Mouse (Mus musculus) neural tube, embryonic 13.5 days (tissue): ENCODE results near the gene Ino80b. TPM values are rescaled to one million over a fixed set of nuclear protein-coding genes. Genes with fewer than 3 reads are reported as not detected.

Experiments
- ATAC-seq: fragments of 200-750 bp; cut with Nextera tagmentation; 2 replicates; pipeline ENCODE4 v1.8.0; 2017; ENCODE audit warnings: low read depth, mild to moderate bottlenecking, moderate TSS enrichment, moderate library complexity
- H3K27ac ChIP-seq: fragments of 300-500 bp; sonication (generic); replicated peaks from 2 replicates; pipeline ENCODE4 v1.5.1; 2015; ENCODE audit warnings: moderate library complexity, mild to moderate bottlenecking, inconsistent platforms
- H3K27me3 ChIP-seq: fragments of 300-500 bp; sonication (generic); 2 replicates; pipeline ENCODE4 v1.6.1; 2015; ENCODE audit warnings: mild to moderate bottlenecking, inconsistent platforms
- H3K36me3 ChIP-seq: fragments of 300-500 bp; sonication (generic); 2 replicates; pipeline ENCODE4 v1.6.1; 2015; ENCODE audit warnings: mild to moderate bottlenecking, inconsistent platforms
- H3K4me1 ChIP-seq: fragments of 300-500 bp; sonication (generic); replicated peaks from 2 replicates; pipeline ENCODE4 v1.6.1; 2015; ENCODE audit warnings: inconsistent platforms
- H3K4me2 ChIP-seq: fragments of 300-500 bp; sonication (generic); 2 replicates; pipeline ENCODE4 v1.6.1; 2015; ENCODE audit warnings: inconsistent platforms, mild to moderate bottlenecking, moderate library complexity
- H3K4me3 ChIP-seq: fragments of 300-500 bp; sonication (generic); 2 replicates; pipeline ENCODE4 v1.5.1; 2015; ENCODE audit warnings: mild to moderate bottlenecking, inconsistent platforms
- H3K9ac ChIP-seq: fragments of 300-500 bp; sonication (generic); 2 replicates; pipeline ENCODE4 v1.6.1; 2015; ENCODE audit warnings: moderate library complexity, mild to moderate bottlenecking, inconsistent platforms
- H3K9me3 ChIP-seq: fragments of 300-500 bp; sonication (generic); 2 replicates; pipeline ENCODE4 v1.6.1; 2016; ENCODE audit warnings: inconsistent platforms
- WGBS: fragments of 180-500 bp; shearing (Covaris S2); methylation state at CpG from one replicate; pipeline ENCODE4 v1.1.7; 2015; 5-methylcytosine and 5-hydroxymethylcytosine counted together
- polyA plus RNA-seq: library from polyadenylated mRNA; unstranded; fragments of >200 nt; fragmentation: Nextera tagmentation; extraction: Ambion mirVana; gene quantifications from 2 replicates; pipeline ENCODE4 v1.2.1, GENCODE M21; 2015

The Ino80b gene
- polyA plus RNA-seq, 1 experiment from 2014 or later, result 13.0 TPM

DNA sequence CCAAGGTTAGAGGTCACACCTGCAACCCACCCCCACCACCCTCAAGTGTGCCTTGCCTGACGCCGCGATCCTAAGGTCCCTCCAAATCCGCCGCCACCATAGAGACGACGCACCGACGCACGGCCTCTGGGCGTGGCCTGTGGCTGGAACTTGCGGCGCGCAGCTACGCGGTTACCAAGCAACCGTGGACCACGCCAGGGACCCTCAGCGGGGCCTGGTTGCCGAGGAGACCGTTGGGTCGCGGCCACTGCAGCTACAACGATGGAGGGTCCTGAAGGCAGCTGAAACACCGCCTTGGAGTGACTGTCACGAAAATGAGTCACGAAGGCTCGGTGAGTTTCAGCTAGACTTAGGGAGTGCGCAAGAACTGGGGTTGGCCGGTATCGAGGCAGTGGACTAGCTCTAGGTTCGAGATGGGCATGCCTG lies 31.0 kb upstream of the Ino80b start, which contains the start of the genes Wdr54 and 1700003E16Rik:
Gene Wdr54, minus strand, starts transcription at position 139 of the 426 bp plus-strand sequence.
Gene 1700003E16Rik, plus strand, starts transcription at position 146 of the 426 bp plus-strand sequence.
- Histone ChIP-seq H3K9me3 (no peaks in the 10 kb centered on the region), H3K4me3 (peak within 1 kb of the TSS; percentile 53), H3K9ac (peak within 1 kb of the TSS; percentile 76), H3K4me2 (peak within 1 kb of the TSS; percentile 86), H3K36me3 (peaks cover 20% of the 10 kb centered on the region), H3K4me1 (peaks cover 32% of the 10 kb centered on the region), H3K27ac (peak within 1 kb of the TSS; percentile 52; the same call in 1 of the 2 replicates), H3K27me3 (peaks cover 15% of the 10 kb centered on the region)
- whole genome bisulfite sequencing, result under 1% methylated on average over 32 of the region's 32 CpGs
- ATAC-seq, result peak; percentile 88

DNA sequence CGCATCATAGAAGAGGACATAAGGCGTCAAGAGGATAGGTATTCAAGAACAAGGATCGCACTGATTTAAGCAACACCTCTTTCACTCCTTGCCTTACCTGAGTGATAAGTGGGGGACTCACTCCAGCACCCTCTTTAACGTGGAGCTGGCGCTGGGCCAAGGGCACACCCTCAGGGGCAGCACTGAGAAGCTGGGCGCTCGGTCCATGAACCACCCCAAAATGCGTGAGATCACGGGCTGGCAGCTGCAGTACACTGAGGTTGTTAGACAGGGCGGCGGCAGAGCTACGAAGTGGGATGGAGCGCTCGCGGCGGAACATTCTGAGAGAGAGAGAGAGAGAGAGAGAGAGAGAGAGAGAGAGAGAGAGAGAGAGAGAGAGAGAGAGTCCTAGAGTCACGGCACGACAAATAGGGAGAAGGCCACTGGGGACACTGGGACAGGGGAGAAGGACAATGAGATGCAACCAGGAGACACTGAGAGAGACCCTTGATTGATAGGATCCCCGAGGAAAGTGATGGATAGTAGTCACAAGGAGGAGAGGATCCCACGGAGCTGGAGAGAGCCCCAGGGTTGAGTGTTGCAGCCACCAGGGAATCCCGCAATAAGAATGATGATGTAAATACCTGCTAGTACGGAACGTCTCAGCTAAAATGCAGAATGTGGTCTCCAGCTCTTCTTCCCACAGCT lies 30.5 kb upstream of the Ino80b start:
- peak overlapping the region; percentile 76 for H3K9ac ChIP-seq
- peak; percentile 58 for ATAC-seq
- H3K4me2 ChIP-seq, result peak overlapping the region; percentile 86
- peaks cover 21% of the 10 kb centered on the region for H3K36me3 ChIP-seq
- H3K9me3 ChIP-seq, result no peaks in the 10 kb centered on the region
- peaks cover 34% of the 10 kb centered on the region for H3K4me1 ChIP-seq
- peak overlapping the region; percentile 53 for H3K4me3 ChIP-seq
- H3K27me3 ChIP-seq, result peaks cover 9% of the 10 kb centered on the region
- H3K27ac ChIP-seq, result peak overlapping the region; percentile 52; the same call in 1 of the 2 replicates
- WGBS, result 8% methylated on average over 23 of the region's 23 CpGs

DNA sequence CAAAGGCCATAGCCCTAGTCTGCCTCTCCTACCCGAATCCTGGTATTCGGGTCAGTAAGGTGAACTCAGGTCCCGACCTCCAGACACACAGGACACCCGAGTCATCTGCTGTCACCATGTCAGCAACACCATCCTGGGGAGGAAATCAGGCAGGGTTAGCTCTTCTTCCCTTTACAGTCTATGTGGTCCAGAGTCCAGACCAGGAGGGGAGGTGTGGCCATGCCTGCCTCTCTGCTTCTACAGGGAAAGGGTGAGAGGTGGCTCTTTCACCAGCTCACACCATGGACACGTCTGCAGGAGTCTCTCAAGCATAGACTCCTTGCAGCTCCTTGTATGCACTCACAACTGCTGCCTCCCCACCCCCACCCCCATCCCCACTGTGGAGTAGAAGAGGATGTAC lies 28.3 kb upstream of the Ino80b start:
- Histone ChIP-seq H3K9me3 (no peaks in the 10 kb centered on the region), H3K9ac (no peak overlapping the region), H3K27ac (no peak overlapping the region), H3K36me3 (peaks cover 41% of the 10 kb centered on the region), H3K27me3 (no peaks in the 10 kb centered on the region), H3K4me1 (peaks cover 34% of the 10 kb centered on the region), H3K4me2 (no peak overlapping the region), H3K4me3 (no peak overlapping the region)
- no peak for ATAC-seq
- WGBS, result 82% methylated on average over 5 of the region's 5 CpGs

DNA sequence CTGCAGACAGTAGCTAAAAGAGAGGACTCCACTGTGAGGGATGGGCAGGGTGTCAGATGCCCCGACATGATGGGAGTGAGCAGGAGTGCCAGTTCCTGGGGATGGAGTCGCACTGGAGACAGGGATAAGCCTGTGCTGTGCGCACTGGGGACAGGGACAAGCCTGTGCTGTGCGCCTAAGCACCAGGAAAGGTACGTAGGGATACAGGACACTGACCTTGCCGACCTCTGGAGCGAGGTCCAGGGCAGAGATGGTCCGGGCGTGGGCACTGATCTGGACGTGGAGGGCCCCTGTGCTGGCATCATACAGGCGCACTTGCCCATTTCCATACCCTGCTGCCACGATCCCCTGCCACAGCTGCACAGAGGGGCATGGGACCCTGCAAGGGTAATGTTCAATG lies 27.8 kb upstream of the Ino80b start:
- H3K36me3 ChIP-seq, result peaks cover 44% of the 10 kb centered on the region
- no peak overlapping the region for H3K4me3 ChIP-seq
- no peaks in the 10 kb centered on the region for H3K27me3 ChIP-seq
- H3K4me2 ChIP-seq, result no peak overlapping the region
- H3K4me1 ChIP-seq, result peaks cover 34% of the 10 kb centered on the region
- no peaks in the 10 kb centered on the region for H3K9me3 ChIP-seq
- WGBS, result 85% methylated on average over 12 of the region's 12 CpGs
- H3K27ac ChIP-seq, result no peak overlapping the region
- ATAC-seq, result no peak
- H3K9ac ChIP-seq, result no peak overlapping the region

DNA sequence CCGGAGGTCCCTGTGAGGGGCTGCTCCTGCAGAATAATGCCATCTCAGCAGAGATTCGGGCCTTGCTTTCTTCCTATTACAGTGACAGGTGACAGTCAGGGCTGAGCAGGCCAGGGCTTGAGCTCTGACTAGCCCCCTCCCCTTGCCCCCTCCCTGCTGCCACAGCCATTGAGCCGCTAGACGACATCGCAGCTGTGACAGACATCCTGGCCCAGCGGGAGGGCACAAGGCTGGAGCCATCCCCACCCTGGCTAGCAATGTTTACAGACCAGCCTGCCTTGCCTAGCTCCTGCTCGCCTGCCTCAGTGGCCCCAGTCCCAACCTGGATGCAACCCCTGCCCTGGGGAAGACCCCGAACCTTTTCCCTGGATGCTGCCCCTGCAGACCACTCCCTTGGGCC lies 26.5 kb upstream of the Ino80b start:
- no peaks in the 10 kb centered on the region for H3K27me3 ChIP-seq
- H3K4me1 ChIP-seq, result peaks cover 32% of the 10 kb centered on the region
- ATAC-seq, result no peak
- no peaks in the 10 kb centered on the region for H3K9me3 ChIP-seq
- H3K9ac ChIP-seq, result peak overlapping the region; percentile 41; the same call in 1 of the 2 replicates
- peaks cover 53% of the 10 kb centered on the region for H3K36me3 ChIP-seq
- no peak overlapping the region for H3K27ac ChIP-seq
- no peak overlapping the region for H3K4me2 ChIP-seq
- no peak overlapping the region for H3K4me3 ChIP-seq
- 34% methylated on average over 8 of the region's 8 CpGs for WGBS

DNA sequence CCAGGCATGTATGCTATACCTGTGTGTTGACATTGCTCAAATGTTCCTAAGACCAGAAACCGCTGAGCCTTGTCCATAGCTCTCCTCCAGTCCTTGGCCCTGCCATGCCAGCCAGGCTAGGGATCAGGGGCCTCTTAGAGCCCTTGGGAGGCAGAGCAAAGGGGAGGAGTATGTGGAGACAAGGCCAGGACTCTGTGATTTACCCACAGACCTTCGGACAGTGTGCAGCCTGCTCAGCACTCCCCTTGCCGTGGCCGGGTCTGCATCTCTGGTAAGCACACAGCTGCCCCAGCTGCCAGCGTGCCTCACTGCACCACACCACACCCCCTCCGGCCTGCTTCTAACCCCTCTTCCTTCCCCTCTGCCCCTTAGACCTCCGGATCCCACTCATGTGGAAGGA lies 22.0 kb upstream of the Ino80b start:
- Histone ChIP-seq H3K9ac (no peak overlapping the region), H3K4me1 (peaks cover 20% of the 10 kb centered on the region), H3K4me2 (no peak overlapping the region), H3K4me3 (no peak overlapping the region), H3K27ac (no peak overlapping the region), H3K36me3 (peaks cover 40% of the 10 kb centered on the region), H3K9me3 (no peaks in the 10 kb centered on the region), H3K27me3 (no peaks in the 10 kb centered on the region)
- no peak for ATAC-seq
- 60% methylated on average over 7 of the region's 7 CpGs for WGBS

DNA sequence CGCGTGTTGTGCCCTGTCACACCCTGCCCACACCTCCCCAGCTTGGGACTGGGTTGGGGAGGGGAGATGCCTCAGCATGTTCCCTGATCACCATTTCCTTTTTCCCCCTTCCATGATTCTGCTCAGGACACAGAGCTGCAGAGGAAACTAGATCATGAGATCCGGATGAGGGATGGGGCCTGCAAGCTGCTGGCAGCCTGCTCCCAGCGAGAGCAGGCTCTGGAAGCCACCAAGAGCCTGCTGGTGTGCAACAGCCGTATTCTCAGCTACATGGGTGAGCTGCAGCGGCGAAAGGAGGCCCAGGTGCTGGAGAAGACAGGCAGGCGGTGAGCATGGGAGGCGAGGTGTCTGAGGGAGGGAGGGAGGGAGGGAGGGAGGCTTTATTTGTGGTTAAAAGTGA lies 20.6 kb upstream of the Ino80b start:
- Histone ChIP-seq H3K9me3 (no peaks in the 10 kb centered on the region), H3K36me3 (peaks cover 33% of the 10 kb centered on the region), H3K4me2 (no peak overlapping the region), H3K9ac (no peak overlapping the region), H3K27ac (no peak overlapping the region), H3K4me3 (no peak overlapping the region), H3K27me3 (no peaks in the 10 kb centered on the region), H3K4me1 (peaks cover 19% of the 10 kb centered on the region)
- WGBS, result 72% methylated on average over 9 of the region's 9 CpGs
- no peak for ATAC-seq

DNA sequence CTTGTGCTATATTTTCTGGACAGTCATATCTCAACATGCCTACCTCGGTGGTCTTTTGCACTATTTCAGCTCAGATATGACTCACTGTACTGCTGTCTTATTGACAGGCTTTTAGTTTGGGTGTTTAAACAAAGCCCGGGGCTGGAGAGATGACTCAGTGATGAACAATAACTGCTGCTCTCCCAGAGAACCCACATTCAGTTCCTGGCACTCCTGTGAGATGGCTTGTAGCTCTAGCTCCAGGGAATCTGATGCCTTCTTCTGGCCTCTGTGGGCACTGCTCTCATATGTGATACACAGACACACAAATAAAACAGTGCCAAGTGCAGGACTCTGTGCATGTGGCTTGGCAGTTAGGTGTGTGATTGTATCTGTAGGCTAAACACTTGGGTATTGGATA lies 20.0 kb upstream of the Ino80b start:
- WGBS, result 90% methylated on average over 2 of the region's 2 CpGs
- Histone ChIP-seq H3K4me3 (no peak overlapping the region), H3K9me3 (no peaks in the 10 kb centered on the region), H3K9ac (no peak overlapping the region), H3K27me3 (no peaks in the 10 kb centered on the region), H3K4me1 (peaks cover 19% of the 10 kb centered on the region), H3K4me2 (no peak overlapping the region), H3K27ac (no peak overlapping the region), H3K36me3 (peaks cover 28% of the 10 kb centered on the region)
- ATAC-seq, result no peak

DNA sequence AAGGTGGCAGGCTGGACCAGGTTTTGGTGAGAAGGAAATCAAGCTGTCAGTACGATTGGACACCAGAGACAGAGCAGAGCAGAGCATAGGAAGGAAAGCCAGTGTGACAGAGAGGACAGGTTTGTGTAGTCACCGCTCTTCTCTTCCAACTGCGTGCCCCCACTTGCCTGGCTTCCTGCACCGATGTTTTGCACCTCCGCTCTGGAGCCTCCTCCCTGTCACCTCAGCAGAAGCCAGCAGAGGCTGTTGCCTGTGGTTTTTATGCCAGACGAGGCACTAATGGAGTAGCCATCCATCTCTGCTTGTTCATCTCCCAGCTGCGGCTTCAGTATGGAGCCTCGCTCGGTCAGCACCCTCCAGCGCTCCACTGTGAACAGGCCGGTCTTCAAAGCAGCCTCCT lies 17.7 kb upstream of the Ino80b start:
- H3K27me3 ChIP-seq, result no peaks in the 10 kb centered on the region
- H3K9me3 ChIP-seq, result no peaks in the 10 kb centered on the region
- peaks cover 42% of the 10 kb centered on the region for H3K4me1 ChIP-seq
- H3K4me2 ChIP-seq, result peak overlapping the region; percentile 70
- H3K36me3 ChIP-seq, result peaks cover 8% of the 10 kb centered on the region; the same call in 1 of the 2 replicates
- ATAC-seq, result peak; percentile 19; the same call in 1 of the 2 replicates
- H3K4me3 ChIP-seq, result no peak overlapping the region
- H3K9ac ChIP-seq, result peak overlapping the region; percentile 69; the same call in 1 of the 2 replicates
- 47% methylated on average over 11 of the region's 11 CpGs for WGBS
- peak overlapping the region; percentile 55 for H3K27ac ChIP-seq

DNA sequence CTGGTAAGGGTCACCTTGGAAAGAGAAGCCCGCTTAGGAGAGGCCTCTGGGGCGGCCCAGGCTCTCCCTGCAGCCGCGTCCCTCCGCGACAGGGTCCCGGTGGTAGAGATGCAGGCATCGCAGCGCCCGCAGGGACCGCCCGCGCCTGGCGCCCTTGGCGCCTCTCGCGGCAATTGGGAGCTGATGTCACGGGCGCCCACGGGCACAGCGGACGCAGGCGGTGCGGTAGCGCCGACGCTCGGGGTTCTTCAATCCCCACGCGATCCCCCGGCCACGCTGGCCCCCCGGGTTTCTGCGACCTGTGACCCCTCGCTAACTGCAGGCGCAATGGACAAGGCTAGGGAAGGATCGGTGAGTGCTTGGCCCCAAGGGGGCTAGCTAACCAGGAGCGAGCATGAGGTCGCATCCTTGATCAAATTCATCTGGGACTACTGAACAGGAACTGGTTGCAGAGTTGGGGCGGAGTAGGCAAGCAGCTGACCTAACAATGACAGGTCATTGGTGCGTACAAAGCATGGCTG lies 17.0 kb upstream of the Ino80b start:
- no peak for ATAC-seq
- no peaks in the 10 kb centered on the region for H3K27me3 ChIP-seq
- peak overlapping the region; percentile 70 for H3K4me2 ChIP-seq
- 5% methylated on average over 41 of the region's 41 CpGs for WGBS
- H3K4me3 ChIP-seq, result peak overlapping the region; percentile 35
- peak overlapping the region; percentile 69 for H3K9ac ChIP-seq
- H3K9me3 ChIP-seq, result no peaks in the 10 kb centered on the region
- peak overlapping the region; percentile 55 for H3K27ac ChIP-seq
- H3K36me3 ChIP-seq, result peaks cover 2% of the 10 kb centered on the region; the same call in 1 of the 2 replicates
- H3K4me1 ChIP-seq, result peaks cover 48% of the 10 kb centered on the region

DNA sequence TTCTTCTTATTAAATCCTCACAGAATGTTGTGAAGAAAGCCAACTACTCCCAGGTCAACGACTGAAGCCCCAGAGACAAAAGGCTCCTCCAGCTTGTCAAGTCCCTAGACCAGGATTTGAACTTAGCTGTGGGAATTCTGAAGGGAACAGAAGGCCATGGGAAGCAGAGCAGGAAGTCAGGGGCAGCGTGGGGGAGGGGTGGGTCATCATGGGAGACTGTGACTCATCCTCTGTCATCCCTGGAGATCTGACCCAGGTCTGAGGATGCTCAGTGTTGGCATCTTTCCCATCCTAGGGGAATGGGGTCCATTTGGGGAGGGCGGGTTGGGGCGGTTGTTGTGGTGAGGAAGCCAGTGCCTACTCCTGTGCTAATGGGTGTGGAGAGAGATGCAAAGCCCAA lies 16.4 kb upstream of the Ino80b start:
- H3K9me3 ChIP-seq, result no peaks in the 10 kb centered on the region
- H3K27me3 ChIP-seq, result no peaks in the 10 kb centered on the region
- peak overlapping the region; percentile 69 for H3K9ac ChIP-seq
- peak overlapping the region; percentile 55; the same call in 1 of the 2 replicates for H3K27ac ChIP-seq
- no peaks in the 10 kb centered on the region; the same call in 1 of the 2 replicates for H3K36me3 ChIP-seq
- peaks cover 54% of the 10 kb centered on the region for H3K4me1 ChIP-seq
- H3K4me3 ChIP-seq, result peak overlapping the region; percentile 35
- peak overlapping the region; percentile 70 for H3K4me2 ChIP-seq
- 42% methylated on average over 4 of the region's 4 CpGs for WGBS
- ATAC-seq, result no peak

DNA sequence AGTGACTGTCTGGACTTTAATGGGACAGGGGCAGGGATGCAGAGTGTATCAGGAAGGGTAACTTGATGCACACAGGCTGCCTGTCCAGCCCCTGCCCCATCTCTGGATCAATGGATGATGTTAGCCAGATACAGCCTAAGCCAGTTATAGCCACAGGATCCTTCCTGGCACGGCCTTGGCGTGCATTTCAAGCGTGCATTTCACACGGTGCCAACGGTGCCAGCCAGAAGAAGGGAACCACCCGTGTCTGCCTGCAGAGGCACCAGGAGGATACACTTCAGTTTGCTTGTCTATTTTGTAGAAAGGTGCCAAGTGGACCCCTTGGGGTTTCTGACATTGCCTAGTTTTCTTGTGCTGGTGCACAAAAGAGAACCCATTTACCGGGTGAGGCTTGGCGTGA lies 14.8 kb upstream of the Ino80b start:
- H3K36me3 ChIP-seq, result no peaks in the 10 kb centered on the region
- no peak for ATAC-seq
- no peak overlapping the region for H3K9ac ChIP-seq
- no peak overlapping the region for H3K4me2 ChIP-seq
- no peaks in the 10 kb centered on the region for H3K9me3 ChIP-seq
- no peak overlapping the region for H3K4me3 ChIP-seq
- H3K27me3 ChIP-seq, result peaks cover 15% of the 10 kb centered on the region
- peaks cover 70% of the 10 kb centered on the region for H3K4me1 ChIP-seq
- 91% methylated on average over 8 of the region's 8 CpGs for WGBS
- H3K27ac ChIP-seq, result no peak overlapping the region
